Mouse (Mus musculus) neural tube, embryonic 13.5 days (tissue): ENCODE data around the gene Nrip3. TPM values are rescaled to one million over a fixed set of nuclear protein-coding genes. Genes with fewer than 3 reads are reported as not detected.

ENCODE experiments used
- ATAC-seq: fragments of 200-750 bp; cut with Nextera tagmentation; 2 replicates; pipeline ENCODE4 v1.8.0; 2017; ENCODE audit warnings: low read depth, mild to moderate bottlenecking, moderate TSS enrichment, moderate library complexity
- H3K27ac ChIP-seq: fragments of 300-500 bp; sonication (generic); replicated peaks from 2 replicates; pipeline ENCODE4 v1.5.1; 2015; ENCODE audit warnings: moderate library complexity, mild to moderate bottlenecking, inconsistent platforms
- H3K27me3 ChIP-seq: fragments of 300-500 bp; sonication (generic); 2 replicates; pipeline ENCODE4 v1.6.1; 2015; ENCODE audit warnings: mild to moderate bottlenecking, inconsistent platforms
- H3K36me3 ChIP-seq: fragments of 300-500 bp; sonication (generic); 2 replicates; pipeline ENCODE4 v1.6.1; 2015; ENCODE audit warnings: mild to moderate bottlenecking, inconsistent platforms
- H3K4me1 ChIP-seq: fragments of 300-500 bp; sonication (generic); replicated peaks from 2 replicates; pipeline ENCODE4 v1.6.1; 2015; ENCODE audit warnings: inconsistent platforms
- H3K4me2 ChIP-seq: fragments of 300-500 bp; sonication (generic); 2 replicates; pipeline ENCODE4 v1.6.1; 2015; ENCODE audit warnings: inconsistent platforms, mild to moderate bottlenecking, moderate library complexity
- H3K4me3 ChIP-seq: fragments of 300-500 bp; sonication (generic); 2 replicates; pipeline ENCODE4 v1.5.1; 2015; ENCODE audit warnings: mild to moderate bottlenecking, inconsistent platforms
- H3K9ac ChIP-seq: fragments of 300-500 bp; sonication (generic); 2 replicates; pipeline ENCODE4 v1.6.1; 2015; ENCODE audit warnings: moderate library complexity, mild to moderate bottlenecking, inconsistent platforms
- H3K9me3 ChIP-seq: fragments of 300-500 bp; sonication (generic); 2 replicates; pipeline ENCODE4 v1.6.1; 2016; ENCODE audit warnings: inconsistent platforms
- WGBS: fragments of 180-500 bp; shearing (Covaris S2); methylation state at CpG from one replicate; pipeline ENCODE4 v1.1.7; 2015; 5-methylcytosine and 5-hydroxymethylcytosine counted together
- polyA plus RNA-seq: library from polyadenylated mRNA; unstranded; fragments of >200 nt; fragmentation: Nextera tagmentation; extraction: Ambion mirVana; gene quantifications from 2 replicates; pipeline ENCODE4 v1.2.1, GENCODE M21; 2015

The Nrip3 gene
- polyA plus RNA-seq, result 4.7 and 5.0 TPM in 2 replicates

DNA sequence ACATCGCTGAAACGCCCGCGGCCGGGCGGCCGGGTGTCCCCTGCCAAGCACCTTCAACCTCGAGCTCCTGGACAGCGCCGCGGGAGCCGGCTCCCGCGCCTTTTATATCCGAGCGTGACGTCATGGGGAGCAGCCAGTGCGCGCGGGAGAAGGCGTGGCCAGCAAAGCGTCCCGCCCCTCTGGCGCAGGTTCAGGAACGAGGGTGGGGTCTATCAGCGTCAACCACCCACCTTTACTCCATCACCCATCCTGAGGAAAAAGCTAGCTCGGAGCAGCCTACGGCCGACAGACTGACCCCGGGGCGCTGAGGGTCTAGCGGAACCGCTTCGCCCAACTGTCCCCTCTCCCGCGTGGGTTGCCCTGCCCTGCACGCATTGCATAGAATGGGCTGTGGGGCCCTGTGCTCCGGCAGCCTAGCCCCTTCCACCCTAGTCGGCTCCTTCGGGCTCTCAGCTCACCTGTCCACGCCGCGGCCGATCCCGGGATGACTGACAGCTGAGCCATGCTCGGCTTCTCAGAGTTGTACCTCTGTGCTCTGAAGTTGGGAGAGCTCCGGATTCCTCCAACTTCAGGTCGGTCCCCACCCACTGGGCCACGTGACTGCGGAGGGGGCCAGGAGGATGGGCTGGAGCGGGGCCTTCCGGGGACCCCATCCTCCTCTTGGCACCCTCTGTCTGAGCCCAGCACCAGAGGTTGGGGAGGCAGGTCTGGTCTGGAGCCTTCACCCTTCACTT lies at the start of gene Nrip3:
TSS of gene Nrip3 (minus strand) at position 556 of the 734 bp plus-strand sequence.
- H3K27me3 ChIP-seq, result peaks cover 58% of the 10 kb centered on the region
- H3K4me1 ChIP-seq, result peaks cover 15% of the 10 kb centered on the region
- no peak within 1 kb of the TSS for H3K27ac ChIP-seq
- 2% methylated on average over 52 of the region's 52 CpGs for WGBS
- H3K4me3 ChIP-seq, result peak within 1 kb of the TSS; percentile 51
- no peaks in the 10 kb centered on the region for H3K36me3 ChIP-seq
- peak within 1 kb of the TSS; percentile 98 for H3K4me2 ChIP-seq
- ATAC-seq, result peak; percentile 91
- no peaks in the 10 kb centered on the region for H3K9me3 ChIP-seq
- H3K9ac ChIP-seq, result peak within 1 kb of the TSS; percentile 65

DNA sequence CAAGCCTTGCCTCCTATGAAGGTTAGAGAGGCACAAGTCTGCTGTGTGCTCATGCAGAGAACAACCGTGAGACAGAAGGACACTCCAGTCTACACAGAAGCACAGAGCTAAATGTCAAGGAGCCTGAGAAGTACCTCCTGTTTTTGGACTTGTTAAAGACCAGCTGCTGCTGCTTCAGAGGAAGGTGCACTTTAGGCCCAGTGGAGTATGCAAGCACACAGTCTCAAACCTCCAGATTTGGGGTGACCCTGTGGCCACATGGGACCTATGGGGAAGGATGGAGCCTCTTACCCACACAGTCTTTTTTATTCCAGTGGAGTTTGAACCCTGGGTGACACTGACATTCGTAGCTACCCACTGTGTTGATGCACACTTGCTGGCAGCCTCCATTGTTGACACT lies 49.6 kb upstream of the Nrip3 start:
- no peaks in the 10 kb centered on the region for H3K4me1 ChIP-seq
- no peak overlapping the region for H3K27ac ChIP-seq
- WGBS, result 85% methylated on average over 2 of the region's 2 CpGs
- no peak overlapping the region for H3K4me2 ChIP-seq
- no peaks in the 10 kb centered on the region for H3K9me3 ChIP-seq
- H3K9ac ChIP-seq, result no peak overlapping the region
- no peaks in the 10 kb centered on the region for H3K36me3 ChIP-seq
- H3K4me3 ChIP-seq, result no peak overlapping the region
- ATAC-seq, result no peak
- no peaks in the 10 kb centered on the region for H3K27me3 ChIP-seq

DNA sequence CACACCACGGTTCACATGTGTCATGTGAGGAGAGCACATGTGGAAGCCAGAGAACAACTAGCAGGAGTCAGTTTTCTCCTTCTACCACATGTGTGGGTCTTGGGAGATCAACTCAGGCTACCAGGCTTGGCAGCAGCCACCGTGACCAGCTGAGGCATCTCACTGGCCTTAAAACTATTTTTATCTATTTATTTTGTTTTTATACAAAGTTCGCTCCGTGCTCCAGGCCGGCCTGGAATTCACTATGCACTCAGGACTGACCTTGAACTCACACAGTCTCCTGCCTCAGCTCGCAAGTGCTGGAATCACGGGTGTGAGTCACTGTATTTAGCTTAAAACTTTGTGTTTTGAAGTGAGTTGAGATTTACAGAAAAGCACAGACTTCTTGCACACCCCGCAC lies 45.1 kb upstream of the Nrip3 start:
- Histone ChIP-seq H3K9ac (no peak overlapping the region), H3K4me2 (no peak overlapping the region), H3K27ac (no peak overlapping the region), H3K27me3 (no peaks in the 10 kb centered on the region), H3K36me3 (no peaks in the 10 kb centered on the region), H3K4me3 (no peak overlapping the region), H3K9me3 (no peaks in the 10 kb centered on the region), H3K4me1 (no peaks in the 10 kb centered on the region)
- ATAC-seq, result no peak
- 90% methylated on average over 8 of the region's 8 CpGs for WGBS

DNA sequence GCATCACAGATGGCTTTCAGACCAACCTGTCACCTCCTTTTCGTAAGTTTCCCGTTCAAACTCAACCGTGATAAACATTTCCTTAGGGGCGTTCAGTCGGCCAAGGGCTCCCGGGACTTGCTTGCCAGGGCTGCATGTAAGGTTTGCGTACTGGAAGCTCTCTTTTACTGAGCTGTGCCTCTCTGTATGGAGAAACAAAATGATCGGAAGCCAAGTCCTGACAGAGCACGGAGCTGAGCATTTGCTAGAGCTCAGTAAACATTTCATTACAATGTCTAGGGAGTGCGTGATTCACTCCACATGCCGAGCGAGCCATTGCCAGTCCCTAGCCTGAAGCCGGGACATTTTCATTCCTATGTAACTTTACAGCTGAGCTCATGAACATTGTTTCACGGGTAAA lies 43.5 kb upstream of the Nrip3 start:
- Histone ChIP-seq H3K9me3 (no peaks in the 10 kb centered on the region), H3K36me3 (no peaks in the 10 kb centered on the region), H3K4me1 (no peaks in the 10 kb centered on the region), H3K27ac (no peak overlapping the region), H3K9ac (no peak overlapping the region), H3K27me3 (no peaks in the 10 kb centered on the region), H3K4me3 (no peak overlapping the region), H3K4me2 (no peak overlapping the region)
- ATAC-seq, result no peak
- WGBS, result 86% methylated on average over 14 of the region's 14 CpGs

DNA sequence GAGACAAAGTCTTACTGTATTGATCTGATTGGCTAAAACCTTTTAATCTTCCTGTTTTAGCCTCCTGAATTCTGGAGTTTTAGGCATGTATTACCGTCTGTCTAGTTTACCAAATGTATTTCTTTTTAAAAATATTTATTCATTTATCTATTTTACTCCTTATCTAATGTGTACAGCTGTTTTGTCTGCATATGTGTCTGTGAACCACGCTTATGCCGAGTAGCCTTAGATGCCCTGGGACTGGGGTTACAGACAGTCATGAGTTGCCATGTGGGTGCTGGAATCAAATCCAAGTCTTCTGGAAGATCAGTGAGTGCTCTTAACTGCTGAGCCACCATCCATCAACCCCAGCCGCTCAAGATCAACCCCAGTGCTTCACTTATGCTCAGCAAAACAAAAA lies 36.8 kb upstream of the Nrip3 start:
- 92% methylated on average over 4 of the region's 4 CpGs for WGBS
- Histone ChIP-seq H3K27me3 (no peaks in the 10 kb centered on the region), H3K4me2 (no peak overlapping the region), H3K9me3 (no peaks in the 10 kb centered on the region), H3K4me3 (no peak overlapping the region), H3K36me3 (no peaks in the 10 kb centered on the region), H3K4me1 (peaks cover 15% of the 10 kb centered on the region), H3K27ac (no peak overlapping the region), H3K9ac (no peak overlapping the region)
- no peak for ATAC-seq

DNA sequence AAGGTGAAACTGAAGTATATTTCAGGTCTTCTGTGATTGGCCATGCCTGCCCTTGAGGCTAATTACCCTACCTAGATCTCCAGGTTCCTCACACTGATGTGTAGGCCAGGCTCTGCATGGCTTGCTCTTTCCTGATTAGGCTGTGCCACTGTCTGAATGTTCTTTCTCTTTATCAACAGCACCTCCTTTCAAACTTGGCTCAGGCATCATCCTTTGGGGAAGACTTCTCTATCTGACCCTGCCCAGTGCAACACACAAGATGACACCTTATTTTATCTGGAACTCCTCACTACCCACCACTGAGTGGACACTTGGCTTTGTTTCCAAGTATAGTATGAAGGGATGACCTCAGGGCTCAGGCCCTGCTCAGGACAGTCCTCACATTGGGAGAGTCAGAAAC lies 36.1 kb upstream of the Nrip3 start:
- Histone ChIP-seq H3K4me1 (peaks cover 21% of the 10 kb centered on the region), H3K4me3 (no peak overlapping the region), H3K4me2 (no peak overlapping the region), H3K36me3 (no peaks in the 10 kb centered on the region), H3K9me3 (no peaks in the 10 kb centered on the region), H3K27me3 (no peaks in the 10 kb centered on the region), H3K9ac (no peak overlapping the region), H3K27ac (no peak overlapping the region)
- ATAC-seq, result no peak

DNA sequence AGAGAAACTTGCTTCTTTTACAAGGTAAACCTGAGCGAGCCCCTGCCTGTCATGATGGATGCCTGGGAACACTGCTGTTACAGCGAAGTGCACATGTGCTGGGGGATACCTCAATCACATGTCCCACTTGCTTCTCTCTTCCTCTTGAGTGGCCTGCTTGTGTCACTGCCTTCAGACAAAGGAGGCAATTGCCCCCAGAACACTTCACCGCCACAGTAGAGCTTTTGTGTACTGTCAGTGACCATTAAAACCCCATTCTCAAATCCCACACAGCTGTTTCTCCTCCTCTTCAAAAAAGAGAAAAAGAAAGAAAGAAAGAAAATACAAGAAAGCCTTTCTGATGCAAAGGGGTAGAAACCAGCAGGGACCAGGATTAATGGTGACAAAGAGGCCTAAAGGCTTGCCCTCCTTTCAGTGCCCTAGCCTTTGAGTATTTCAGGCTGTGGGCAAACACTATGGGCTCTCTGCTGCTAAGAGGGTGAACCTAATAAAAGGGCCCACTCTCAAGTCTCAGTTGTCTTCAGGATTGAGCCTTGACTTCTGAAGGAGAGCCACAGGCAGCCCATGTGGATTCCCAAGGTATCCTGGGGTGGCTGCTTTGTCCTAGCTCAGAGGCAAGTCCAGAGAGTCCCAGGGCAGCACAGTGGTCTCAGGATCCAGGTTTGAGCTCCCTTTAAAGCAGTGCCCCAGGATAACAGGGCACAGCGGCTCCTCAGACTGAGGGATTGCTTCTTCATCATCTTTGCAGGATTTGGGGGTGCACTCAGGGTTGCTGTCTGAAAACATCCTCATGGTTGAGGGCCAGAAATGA lies 31.7 kb upstream of the Nrip3 start:
- Histone ChIP-seq H3K36me3 (no peaks in the 10 kb centered on the region), H3K27ac (peak overlapping the region; percentile 33; the same call in 1 of the 2 replicates), H3K27me3 (no peaks in the 10 kb centered on the region), H3K4me2 (no peak overlapping the region), H3K9me3 (no peaks in the 10 kb centered on the region), H3K9ac (no peak overlapping the region), H3K4me3 (no peak overlapping the region), H3K4me1 (peaks cover 25% of the 10 kb centered on the region)
- ATAC-seq, result no peak; the same call in 1 of the 2 replicates
- 16% methylated on average over 4 of the region's 4 CpGs for WGBS

DNA sequence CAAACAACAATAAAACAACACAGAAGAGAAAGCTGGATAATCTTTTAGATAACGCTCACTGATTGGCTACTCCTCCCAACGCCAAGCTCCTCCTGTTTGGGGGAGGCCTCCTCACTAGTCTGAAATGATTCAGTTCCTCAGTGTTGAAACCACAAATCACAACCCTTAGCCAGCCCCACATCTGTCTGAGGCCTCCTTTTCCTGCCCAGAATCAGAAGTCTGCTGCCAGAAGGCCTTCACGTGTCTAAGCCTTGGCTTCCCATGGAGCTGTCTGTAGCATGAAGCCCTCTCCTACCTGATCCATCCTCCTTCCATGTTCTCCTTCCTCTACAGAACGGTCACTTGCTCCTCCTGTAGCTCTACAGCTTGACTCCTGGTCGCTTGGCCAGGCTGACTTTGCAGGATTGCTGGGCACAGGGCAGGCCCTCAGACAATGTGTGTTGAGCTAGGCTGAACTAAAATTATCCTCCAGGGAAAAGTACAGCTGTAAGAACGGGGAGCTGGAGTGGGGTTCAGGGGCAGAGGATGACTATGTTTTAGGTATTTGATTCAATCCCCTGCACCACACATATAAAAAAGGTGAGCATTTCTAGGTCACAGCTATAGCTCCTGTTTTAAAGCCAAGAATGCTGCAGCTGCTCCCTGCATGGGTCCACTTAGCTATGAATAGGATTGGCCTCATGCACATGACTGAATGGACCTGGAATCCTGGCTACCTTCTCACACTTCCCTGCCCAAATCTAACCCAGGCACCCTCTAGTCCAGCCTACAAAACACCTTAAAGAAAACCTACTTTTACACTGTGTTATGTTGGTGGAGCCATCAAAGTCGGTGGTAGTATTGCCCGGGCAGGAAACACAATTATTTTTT lies 26.0 kb upstream of the Nrip3 start:
- H3K36me3 ChIP-seq, result no peaks in the 10 kb centered on the region
- no peak overlapping the region for H3K4me2 ChIP-seq
- H3K9ac ChIP-seq, result no peak overlapping the region
- no peak for ATAC-seq
- H3K4me1 ChIP-seq, result peaks cover 3% of the 10 kb centered on the region; the same call in 1 of the 2 replicates
- H3K27ac ChIP-seq, result no peak overlapping the region
- no peaks in the 10 kb centered on the region for H3K27me3 ChIP-seq
- H3K9me3 ChIP-seq, result no peaks in the 10 kb centered on the region
- WGBS, result 83% methylated on average over 8 of the region's 8 CpGs
- no peak overlapping the region for H3K4me3 ChIP-seq

DNA sequence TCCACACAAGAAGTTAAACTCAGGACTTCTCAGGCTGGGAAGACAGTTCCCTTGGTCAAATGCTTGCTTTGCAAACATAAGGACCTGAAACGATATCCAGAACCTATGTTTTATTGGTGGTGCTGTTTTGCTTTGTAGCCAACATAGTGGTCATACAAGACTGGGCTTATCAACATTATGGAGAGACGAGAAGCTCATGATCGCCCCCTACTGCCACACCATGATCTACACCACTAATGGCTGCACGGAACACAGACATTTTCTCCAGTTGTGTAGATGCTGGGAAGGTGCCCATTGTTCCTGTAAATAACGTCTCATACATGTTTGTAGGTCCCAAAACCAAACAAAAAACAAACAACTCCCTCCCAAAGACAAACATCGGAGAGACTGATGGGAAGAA lies 23.0 kb upstream of the Nrip3 start:
- Histone ChIP-seq H3K4me2 (no peak overlapping the region), H3K9ac (no peak overlapping the region), H3K27me3 (no peaks in the 10 kb centered on the region), H3K4me1 (no peaks in the 10 kb centered on the region), H3K9me3 (no peaks in the 10 kb centered on the region), H3K27ac (no peak overlapping the region), H3K36me3 (no peaks in the 10 kb centered on the region), H3K4me3 (no peak overlapping the region)
- ATAC-seq, result no peak
- 70% methylated on average over 6 of the region's 6 CpGs for WGBS

DNA sequence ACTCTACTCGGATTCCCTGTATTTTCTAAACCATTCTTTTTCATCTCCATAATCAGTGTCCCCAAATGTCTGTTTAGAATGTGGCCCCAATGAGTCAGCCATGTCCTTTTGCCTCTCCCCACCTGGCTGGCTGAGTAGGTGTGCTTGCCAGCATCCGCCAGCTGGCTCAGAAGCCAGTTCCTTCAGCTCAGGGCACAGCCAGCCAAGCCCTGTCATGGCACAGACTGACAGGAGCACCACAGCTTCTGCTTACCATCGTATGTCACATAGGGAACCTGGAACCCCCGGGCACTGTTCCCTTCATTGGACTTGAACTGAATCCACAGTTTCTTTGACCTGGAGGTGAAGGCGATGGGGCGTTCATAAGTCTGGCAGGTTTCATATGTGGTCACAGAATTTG lies 22.5 kb upstream of the Nrip3 start:
- H3K27me3 ChIP-seq, result no peaks in the 10 kb centered on the region
- H3K36me3 ChIP-seq, result no peaks in the 10 kb centered on the region
- H3K27ac ChIP-seq, result no peak overlapping the region
- ATAC-seq, result no peak
- WGBS, result 94% methylated on average over 6 of the region's 6 CpGs
- H3K9ac ChIP-seq, result no peak overlapping the region
- no peak overlapping the region for H3K4me2 ChIP-seq
- H3K9me3 ChIP-seq, result no peaks in the 10 kb centered on the region
- no peaks in the 10 kb centered on the region for H3K4me1 ChIP-seq
- no peak overlapping the region for H3K4me3 ChIP-seq

DNA sequence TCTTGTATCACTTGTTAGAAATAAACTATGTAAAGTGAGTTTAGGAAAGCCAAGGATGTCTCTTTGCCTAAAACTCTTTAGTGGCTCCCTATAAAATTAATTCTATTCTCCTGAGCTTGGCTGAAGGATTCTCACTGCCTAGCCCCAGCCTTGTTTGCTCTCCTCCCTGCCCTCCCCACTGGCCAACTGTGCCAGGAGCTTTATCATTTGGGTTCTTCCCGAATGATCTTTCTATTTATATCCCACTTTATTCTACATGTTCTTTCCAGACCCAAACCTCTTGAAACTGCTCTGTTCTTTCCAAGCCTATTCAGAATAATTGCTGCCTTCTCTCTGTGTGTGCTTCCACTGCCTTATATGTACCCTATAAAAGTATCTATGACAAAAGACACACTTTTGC lies 21.7 kb upstream of the Nrip3 start:
- Histone ChIP-seq H3K4me2 (no peak overlapping the region), H3K4me1 (no peaks in the 10 kb centered on the region), H3K27me3 (no peaks in the 10 kb centered on the region), H3K27ac (no peak overlapping the region), H3K9ac (no peak overlapping the region), H3K4me3 (no peak overlapping the region), H3K36me3 (no peaks in the 10 kb centered on the region), H3K9me3 (no peaks in the 10 kb centered on the region)
- ATAC-seq, result no peak
- WGBS, result 77% methylated on average over 1 of the region's 1 CpGs

DNA sequence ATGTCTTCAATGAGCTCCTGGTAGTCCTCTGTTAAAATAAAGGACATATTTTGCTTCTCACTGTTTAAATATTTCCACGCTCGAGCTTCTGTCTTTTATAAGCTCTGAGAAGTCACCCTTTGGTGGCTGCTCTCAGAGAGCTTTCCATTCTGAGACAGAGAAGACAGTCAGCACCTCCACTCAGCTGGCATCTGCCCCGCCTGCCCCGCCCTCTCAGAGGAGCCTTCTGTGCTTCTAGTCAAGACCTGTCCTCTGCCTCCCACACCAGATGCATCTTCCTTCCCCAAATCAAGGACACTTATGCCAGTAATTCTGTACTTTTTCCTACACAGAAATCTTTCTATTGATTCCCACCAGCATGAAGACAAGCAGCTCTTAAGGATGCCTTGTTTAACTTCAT lies 18.8 kb upstream of the Nrip3 start:
- no peak overlapping the region for H3K4me2 ChIP-seq
- no peak for ATAC-seq
- 83% methylated on average over 4 of the region's 4 CpGs for whole genome bisulfite sequencing
- H3K9ac ChIP-seq, result no peak overlapping the region
- no peaks in the 10 kb centered on the region for H3K27me3 ChIP-seq
- H3K4me1 ChIP-seq, result no peaks in the 10 kb centered on the region
- no peak overlapping the region for H3K4me3 ChIP-seq
- no peak overlapping the region for H3K27ac ChIP-seq
- no peaks in the 10 kb centered on the region for H3K36me3 ChIP-seq
- no peaks in the 10 kb centered on the region for H3K9me3 ChIP-seq
